Mouse (Mus musculus) stomach, postnatal 0 days (tissue): Measurements from ENCODE around the gene Spib. TPM values are rescaled to one million over a fixed set of nuclear protein-coding genes. Genes with fewer than 3 reads are reported as not detected.

Source experiments
- ATAC-seq: fragments of 200-750 bp; cut with Nextera tagmentation; 2 replicates; pipeline ENCODE4 v1.8.0; 2017; ENCODE audit not compliant: low FRiP score, low TSS enrichment
- DNase-seq: peaks from one replicate; pipeline ENCODE4 v3.0.0-alpha.2; 2016; ENCODE audit warnings: low spot score
- H3K27ac ChIP-seq: fragments of 300-500 bp; sonication (generic); replicated peaks from 2 replicates; pipeline ENCODE4 v1.5.1; 2014; ENCODE audit warnings: mild to moderate bottlenecking, control low read depth
- H3K27me3 ChIP-seq: fragments of 300-500 bp; sonication (generic); 2 replicates; pipeline ENCODE4 v1.6.1; 2014; ENCODE audit warnings: low read length; ENCODE audit not compliant: control insufficient read depth, insufficient read depth
- H3K36me3 ChIP-seq: fragments of 300-500 bp; sonication (generic); 2 replicates; pipeline ENCODE4 v1.6.1; 2014; ENCODE audit warnings: low read length, mixed read lengths; ENCODE audit not compliant: control insufficient read depth, insufficient read depth
- H3K4me1 ChIP-seq: fragments of 300-500 bp; sonication (generic); replicated peaks from 2 replicates; pipeline ENCODE4 v1.6.1; 2014; ENCODE audit warnings: antibody characterized with exemption; ENCODE audit not compliant: control insufficient read depth, insufficient read depth
- H3K4me2 ChIP-seq: fragments of 300-500 bp; sonication (generic); replicated peaks from 2 replicates; pipeline ENCODE4 v1.6.1; 2014; ENCODE audit warnings: low read depth, mild to moderate bottlenecking, control low read depth, moderate library complexity
- H3K4me3 ChIP-seq: fragments of 300-500 bp; sonication (generic); 2 replicates; pipeline ENCODE4 v1.5.1; 2014; ENCODE audit warnings: low read depth, low read length, control low read depth
- H3K9ac ChIP-seq: fragments of 300-500 bp; sonication (generic); 2 replicates; pipeline ENCODE4 v1.6.1; 2014; ENCODE audit warnings: mild to moderate bottlenecking, low read length, control low read depth, mixed read lengths
- H3K9me3 ChIP-seq: fragments of 300-500 bp; sonication (generic); 2 replicates; pipeline ENCODE4 v1.6.1; 2016; ENCODE audit warnings: low read length; ENCODE audit not compliant: control insufficient read depth
- CTCF ChIP-seq: IDR thresholded peaks from 2 replicates; pipeline ENCODE4 v1.5.1; 2016; ENCODE audit warnings: antibody characterized with exemption, low read depth, mild to moderate bottlenecking, moderate library complexity
- EP300 ChIP-seq: optimal IDR thresholded peaks from 2 replicates; pipeline ENCODE3; 2016; ENCODE audit warnings: antibody characterized with exemption
- WGBS: fragments of 180-500 bp; shearing (Covaris S2); extraction: QIAGEN DNeasy Blood & Tissue Kit; methylation state at CpG from one replicate; pipeline ENCODE4 v1.1.7; 2014; 5-methylcytosine and 5-hydroxymethylcytosine counted together
- polyA plus RNA-seq: library from polyadenylated mRNA; unstranded; fragments of >200 nt; fragmentation: Nextera tagmentation; extraction: Ambion mirVana; gene quantifications from 2 replicates; pipeline ENCODE4 v1.2.1, GENCODE M21; 2015

Spib gene
- 0.13 and 0.22 TPM in 2 replicates for polyA plus RNA-seq

GRCm38 (mm10) chr7:44531946-44532732 lies at the start of gene Spib:
Spib (minus strand) TSS chr7:44532071.
- ATAC-seq: no peak
- Histone ChIP-seq H3K9me3 (no peaks in the 10 kb centered on the region), H3K27ac (no peak within 1 kb of the TSS), H3K36me3 (no peaks in the 10 kb centered on the region), H3K4me1 (no peaks in the 10 kb centered on the region), H3K4me2 (no peak within 1 kb of the TSS), H3K9ac (no peak within 1 kb of the TSS), H3K27me3 (no peaks in the 10 kb centered on the region), H3K4me3 (no peak within 1 kb of the TSS)
- TF ChIP-seq EP300 (no peak), CTCF (no peak)
- DNase-seq: no peak
- WGBS: 81% methylated on average over 4 of the region's 4 CpGs

- H3K4me1 ChIP-seq: no peaks in the 10 kb centered on the region
- no peaks in the 10 kb centered on the region for H3K9me3 ChIP-seq
- DNase-seq: no peak
- ATAC-seq: no peak
- H3K9ac ChIP-seq: no peak overlapping the region
- H3K4me2 ChIP-seq: no peak overlapping the region
- TF ChIP-seq EP300: no peak
- no peak overlapping the region for H3K27ac ChIP-seq
- 69% methylated on average over 6 of the region's 6 CpGs for WGBS
- H3K4me3 ChIP-seq: no peak overlapping the region
- no peaks in the 10 kb centered on the region for H3K36me3 ChIP-seq
- no peaks in the 10 kb centered on the region for H3K27me3 ChIP-seq
Observed at GRCm38 (mm10) chr7:44581637-44582036, 49.8 kb upstream of the Spib start.

- Histone ChIP-seq H3K4me1 (no peaks in the 10 kb centered on the region), H3K27ac (no peak overlapping the region), H3K27me3 (no peaks in the 10 kb centered on the region), H3K9ac (no peak overlapping the region), H3K9me3 (no peaks in the 10 kb centered on the region), H3K36me3 (no peaks in the 10 kb centered on the region), H3K4me3 (no peak overlapping the region), H3K4me2 (no peak overlapping the region)
- no peak for ATAC-seq
- no peak for DNase-seq
- TF ChIP-seq CTCF (no peak), EP300 (no peak)
- 43% methylated on average over 5 of the region's 5 CpGs for WGBS
Observed at GRCm38 (mm10) chr7:44576333-44576844, 44.5 kb upstream of the Spib start.

- H3K9ac ChIP-seq: no peak overlapping the region
- no peak overlapping the region for H3K27ac ChIP-seq
- no peaks in the 10 kb centered on the region for H3K4me1 ChIP-seq
- 79% methylated on average over 5 of the region's 5 CpGs for WGBS
- TF ChIP-seq EP300 (no peak), CTCF (no peak)
- DNase-seq: no peak
- H3K4me3 ChIP-seq: no peak overlapping the region
- no peaks in the 10 kb centered on the region for H3K9me3 ChIP-seq
- ATAC-seq: no peak
- no peak overlapping the region for H3K4me2 ChIP-seq
- H3K27me3 ChIP-seq: no peaks in the 10 kb centered on the region
- no peaks in the 10 kb centered on the region for H3K36me3 ChIP-seq
Observed at GRCm38 (mm10) chr7:44572956-44573484, 41.1 kb upstream of the Spib start.

GRCm38 (mm10) chr7:44572213-44572701 lies 40.4 kb upstream of the Spib start, which contains the start of gene Napsa:
Napsa (plus strand) TSS chr7:44572380.
- 31% methylated on average over 6 of the region's 7 CpGs for WGBS
- DNase-seq: peak; percentile 55
- no peaks in the 10 kb centered on the region for H3K36me3 ChIP-seq

GRCm38 (mm10) chr7:44571811-44572210 lies 39.9 kb upstream of the Spib start:
- Histone ChIP-seq H3K4me2 (no peak overlapping the region), H3K4me3 (no peak overlapping the region), H3K27me3 (no peaks in the 10 kb centered on the region), H3K4me1 (no peaks in the 10 kb centered on the region), H3K36me3 (no peaks in the 10 kb centered on the region), H3K9ac (no peak overlapping the region), H3K9me3 (no peaks in the 10 kb centered on the region), H3K27ac (no peak overlapping the region)
- TF ChIP-seq EP300 (no peak), CTCF (no peak)
- DNase-seq (no peak), ATAC-seq (no peak)
- WGBS: 70% methylated on average over 4 of the region's 4 CpGs

More at GRCm38 (mm10) chr7:44572213-44572701, 40.4 kb upstream of the Spib start, which contains the start of gene Napsa:
- Histone ChIP-seq H3K9ac (no peak within 1 kb of the TSS), H3K27ac (no peak within 1 kb of the TSS), H3K27me3 (no peaks in the 10 kb centered on the region), H3K9me3 (no peaks in the 10 kb centered on the region), H3K4me2 (no peak within 1 kb of the TSS), H3K4me1 (no peaks in the 10 kb centered on the region), H3K4me3 (no peak within 1 kb of the TSS)
- peak; percentile 57; the same call in 1 of the 2 replicates for ATAC-seq
- TF ChIP-seq EP300 (no peak), CTCF (no peak)
